Mouse (Mus musculus): ENCODE measurements around the gene Sptbn1.
A peak's percentile ranks its signal among the peaks of the same experiment; 100 is the strongest.

Sptbn1 gene

DNA sequence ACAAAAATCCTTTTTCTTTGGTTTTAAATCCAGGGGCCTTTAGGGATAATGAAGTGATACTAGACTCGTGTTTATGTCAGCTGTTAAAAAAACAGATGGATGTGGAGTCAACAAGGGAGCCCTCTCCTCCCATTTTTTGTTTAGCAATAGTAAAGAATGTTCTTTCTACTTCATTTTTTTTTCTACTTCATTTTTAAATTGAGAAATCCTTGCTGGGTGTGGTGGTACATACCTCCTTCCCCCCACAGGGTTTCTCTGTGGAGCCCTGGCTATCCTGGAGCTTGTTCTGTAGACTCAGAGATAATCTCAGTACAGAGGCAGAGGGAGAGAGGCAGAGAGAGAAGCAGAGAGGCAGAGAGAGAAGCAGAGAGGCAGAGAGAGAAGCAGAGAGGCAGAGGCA, 133.9 kb downstream of the Sptbn1 start:
- no peak for DNase-seq (ENCODE audit: low spot score in 2 of 2)

DNA sequence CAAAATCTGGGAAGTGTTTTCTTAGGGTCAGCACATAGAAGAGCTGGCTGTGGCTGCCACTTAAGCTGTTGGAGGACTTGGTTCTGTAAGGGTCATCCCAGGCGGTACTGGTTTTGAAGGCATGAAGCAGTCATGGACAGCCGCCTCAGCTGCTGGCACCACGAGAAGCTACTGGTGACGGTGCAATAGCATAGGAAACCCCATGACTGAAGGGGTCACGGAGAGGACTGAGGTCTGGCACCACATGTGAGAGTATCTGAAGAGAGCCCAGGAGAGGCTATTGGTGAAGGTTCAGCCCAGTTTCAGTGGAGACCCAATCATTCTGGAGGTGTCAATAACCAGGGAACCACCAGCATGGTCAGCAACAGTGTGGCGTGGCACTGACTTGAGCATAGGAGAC, 135.4 kb downstream of the Sptbn1 start:
- no peak for DNase-seq (ENCODE audit: low spot score in 2 of 2)

DNA sequence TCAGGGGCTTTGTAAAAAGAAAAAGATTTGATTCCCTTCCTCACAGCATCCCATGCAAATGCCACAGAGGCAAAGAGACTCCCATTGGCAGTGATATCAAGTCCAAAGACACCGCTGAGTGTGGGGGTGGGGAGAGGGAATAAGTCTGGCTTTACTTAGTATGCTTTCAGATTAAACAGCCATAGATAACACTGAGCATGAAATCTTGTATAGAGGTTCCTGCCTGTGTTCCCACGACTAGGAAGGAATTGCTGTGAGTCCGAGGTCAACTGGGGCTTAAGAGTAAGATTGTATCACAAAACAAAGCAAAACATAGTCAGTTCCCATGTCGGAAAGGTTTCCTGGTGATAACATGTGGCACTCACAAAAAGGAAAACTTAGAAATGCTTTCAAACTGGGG, 136.3 kb downstream of the Sptbn1 start:
- DNase-seq (ENCODE audit: low spot score in 2 of 2), result no peak

DNA sequence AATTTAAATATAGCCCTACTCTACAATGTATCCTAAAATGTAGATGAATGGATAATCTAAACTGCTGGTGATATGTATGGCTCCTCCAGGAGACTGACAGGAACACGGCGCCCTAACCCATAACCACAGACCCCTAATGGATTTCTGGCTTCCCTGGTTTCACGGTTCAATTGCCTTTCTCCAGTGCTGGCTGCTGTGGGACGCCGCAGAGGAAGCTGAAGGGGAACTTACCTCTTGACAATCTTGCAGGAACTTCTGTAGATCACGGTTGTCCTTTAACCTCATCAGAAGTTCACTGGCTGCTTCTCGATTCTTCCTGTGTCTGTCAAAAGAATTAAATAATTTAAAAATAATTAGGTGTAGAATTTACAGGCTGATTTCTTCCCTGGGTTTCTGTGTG, 138.6 kb downstream of the Sptbn1 start:
- no peak for DNase-seq (ENCODE audit: low spot score in 2 of 2)

DNA sequence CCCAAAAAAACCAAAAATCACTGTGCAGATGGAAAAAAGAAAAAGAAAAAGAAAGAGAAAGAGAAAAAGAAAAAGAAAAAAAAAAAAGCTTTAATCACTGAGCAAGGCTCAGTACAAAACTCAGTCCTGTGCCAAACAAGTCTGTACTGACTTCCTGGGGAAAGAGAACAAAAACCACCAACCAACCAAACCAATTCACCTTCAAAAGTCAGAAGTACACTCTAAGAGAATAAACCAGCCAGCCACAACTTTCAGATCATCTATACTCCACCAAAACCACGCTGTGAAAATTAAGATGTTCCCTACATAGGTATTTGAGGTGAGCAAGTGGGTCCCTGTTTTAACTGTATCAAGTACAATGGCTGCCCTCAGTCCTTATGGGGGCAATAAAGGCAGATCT, 141.1 kb downstream of the Sptbn1 start:
- no peak for DNase-seq (ENCODE audit: low spot score in 2 of 2)

DNA sequence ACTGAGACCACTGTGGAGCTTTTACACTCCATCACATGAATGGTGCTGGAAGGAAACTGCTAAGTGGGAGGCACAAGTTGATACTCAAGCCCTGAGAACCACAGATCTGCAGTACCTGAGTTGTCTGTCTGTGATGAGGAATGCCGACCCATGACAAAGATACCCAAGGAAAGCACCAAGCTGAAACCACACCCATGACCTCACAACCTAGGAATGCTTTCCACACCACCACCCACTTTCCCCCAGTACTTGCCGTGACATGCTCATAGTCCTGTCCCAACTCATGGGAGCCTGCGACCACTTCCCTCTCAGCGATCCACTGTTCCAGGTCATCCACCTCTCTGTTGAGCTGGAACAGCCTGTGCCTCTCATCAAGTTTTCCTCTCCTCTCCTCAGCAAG, 149.9 kb downstream of the Sptbn1 start:
- DNase-seq (ENCODE audit: low spot score in 2 of 2), result no peak

DNA sequence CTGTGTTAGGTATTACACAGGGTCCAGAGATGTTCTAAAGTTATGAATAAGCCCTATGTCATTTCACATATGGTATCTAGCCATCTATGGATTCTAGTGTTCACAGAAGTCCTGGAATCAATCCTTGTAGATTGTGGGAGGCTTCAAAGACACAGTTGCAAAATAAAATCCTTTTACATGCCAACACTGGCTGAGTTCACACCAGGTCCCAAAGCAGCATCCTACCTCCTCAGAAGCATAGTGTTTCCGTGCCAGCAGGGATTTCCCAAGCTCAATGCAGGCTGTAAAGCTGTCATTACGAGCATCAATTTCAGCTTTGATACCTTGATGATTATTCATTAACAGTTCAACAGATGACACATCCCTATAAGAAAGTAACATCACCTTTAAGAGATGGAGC, 154.3 kb downstream of the Sptbn1 start:
- no peak for DNase-seq (ENCODE audit: low spot score in 2 of 2)

DNA sequence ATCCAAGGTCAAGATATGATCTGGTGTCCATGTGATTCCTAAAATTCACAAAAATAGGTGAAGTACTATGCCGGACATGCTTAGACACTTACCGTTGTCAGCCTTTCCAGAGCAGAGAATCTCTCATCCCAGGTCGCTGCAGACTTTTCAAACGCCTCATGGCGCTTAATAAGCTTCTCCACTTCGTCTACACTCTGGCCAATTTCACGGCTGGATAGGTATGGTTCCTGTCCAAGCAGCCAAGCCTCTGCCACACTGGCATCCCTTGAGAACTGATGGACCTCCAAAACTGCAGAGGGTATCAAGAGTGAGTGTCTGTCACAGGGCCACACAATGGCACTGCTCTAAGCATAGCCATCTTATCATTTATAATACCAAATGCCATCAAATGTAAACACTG, 157.3 kb downstream of the Sptbn1 start:
- no peak for DNase-seq (ENCODE audit: low spot score in 2 of 2)

DNA sequence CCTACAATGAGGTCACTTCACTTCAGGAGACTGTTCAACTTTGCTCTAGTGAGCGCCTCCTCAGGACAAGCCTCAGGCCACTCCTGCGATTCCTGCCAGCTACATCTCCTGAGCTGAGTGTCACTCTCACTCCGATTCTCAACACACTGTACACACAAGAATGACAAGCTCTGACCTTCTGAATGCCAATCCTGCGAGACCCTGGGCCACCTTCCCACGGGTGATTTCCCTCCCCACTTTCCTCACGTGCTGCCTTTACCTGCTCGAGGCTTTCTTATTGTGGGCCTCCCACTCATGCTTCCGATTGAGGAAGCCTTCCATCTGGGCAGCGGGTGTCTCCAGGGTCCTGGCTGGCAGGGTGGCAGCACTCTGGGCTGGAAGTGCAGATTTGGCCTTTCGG, 163.8 kb downstream of the Sptbn1 start:
- DNase-seq (ENCODE audit: low spot score in 2 of 2), result no peak

DNA sequence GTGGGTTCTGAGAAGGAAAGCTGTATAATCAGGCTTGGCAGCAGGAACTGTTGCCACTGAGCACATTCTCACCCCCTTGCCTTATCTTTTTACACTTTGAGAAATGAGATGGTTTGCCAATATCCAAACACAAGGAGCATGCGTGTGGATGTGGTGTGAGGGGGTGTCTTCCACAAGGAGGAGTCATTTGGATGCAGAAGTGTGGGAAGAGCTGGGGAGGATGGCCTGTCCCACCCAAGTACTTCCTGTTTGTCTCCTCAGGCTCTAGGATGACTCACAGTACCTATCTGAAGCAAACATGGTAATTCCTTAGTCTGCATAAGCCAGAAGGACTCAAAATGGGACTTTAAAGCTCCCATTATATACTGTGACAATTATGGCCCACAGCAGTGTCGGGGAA, 165.4 kb downstream of the Sptbn1 start:
- peak; percentile 19 to 28 for DNase-seq (ENCODE audit: low spot score in 2 of 2)

DNA sequence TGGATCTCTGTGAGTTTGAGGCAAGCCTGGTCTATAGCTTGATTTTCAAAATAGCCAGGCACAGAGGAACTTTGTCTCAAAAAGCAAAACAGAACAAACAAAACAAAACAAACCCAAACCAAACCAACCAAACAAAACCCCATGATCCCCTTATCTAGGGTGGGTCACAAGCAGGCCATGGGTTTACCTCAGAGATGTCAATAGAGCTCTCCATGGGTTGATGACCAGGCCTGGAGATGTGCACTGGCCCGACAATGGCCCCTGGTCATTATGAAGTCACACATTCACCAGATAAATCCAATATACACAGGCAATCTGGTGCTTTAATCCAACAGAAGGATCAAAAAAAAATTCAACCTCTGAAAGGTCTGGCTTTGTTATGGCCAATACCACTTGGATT, 166.2 kb downstream of the Sptbn1 start:
- no peak for DNase-seq (ENCODE audit: low spot score in 2 of 2)

DNA sequence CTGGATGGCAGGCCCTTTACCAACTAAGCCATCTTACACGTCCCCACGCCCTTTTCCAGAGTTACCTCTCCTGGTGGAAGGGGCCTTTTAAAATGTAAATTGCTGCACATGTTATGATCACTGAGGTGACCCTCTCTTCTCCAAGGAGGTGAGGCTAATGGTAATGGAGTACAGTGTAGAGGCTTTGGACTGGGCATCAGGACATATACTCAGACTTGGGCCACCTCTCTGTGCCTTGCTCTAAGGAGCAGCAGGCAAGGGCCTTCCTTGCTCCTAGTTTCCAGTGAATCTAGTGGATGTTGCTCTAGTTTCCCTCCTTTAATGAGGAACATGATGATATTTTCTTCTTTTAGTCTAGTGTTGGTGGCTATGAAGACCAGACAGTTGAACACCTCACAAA, 166.8 kb downstream of the Sptbn1 start:
- no peak for DNase-seq (ENCODE audit: low spot score in 2 of 2)

DNA sequence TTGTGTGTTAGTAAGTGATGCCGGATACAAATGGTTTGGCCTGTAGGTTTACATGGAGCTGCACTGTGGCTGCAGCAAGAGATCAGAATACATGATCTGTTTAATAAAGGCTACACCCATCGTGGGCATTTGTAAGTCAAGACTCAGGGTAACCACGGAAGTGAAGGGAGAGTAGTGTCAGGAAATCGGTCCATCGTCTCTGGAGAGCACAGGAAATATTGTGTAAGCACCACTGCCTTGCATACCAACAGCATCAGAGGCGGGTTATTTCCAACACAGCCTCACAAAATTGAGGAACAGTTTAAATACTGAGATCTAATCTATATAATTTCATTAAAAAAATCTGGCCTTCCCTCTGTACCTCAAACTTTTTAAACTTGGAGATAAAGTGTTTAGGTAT, 168.1 kb downstream of the Sptbn1 start:
- DNase-seq (ENCODE audit: low spot score in 2 of 2), result no peak

DNA sequence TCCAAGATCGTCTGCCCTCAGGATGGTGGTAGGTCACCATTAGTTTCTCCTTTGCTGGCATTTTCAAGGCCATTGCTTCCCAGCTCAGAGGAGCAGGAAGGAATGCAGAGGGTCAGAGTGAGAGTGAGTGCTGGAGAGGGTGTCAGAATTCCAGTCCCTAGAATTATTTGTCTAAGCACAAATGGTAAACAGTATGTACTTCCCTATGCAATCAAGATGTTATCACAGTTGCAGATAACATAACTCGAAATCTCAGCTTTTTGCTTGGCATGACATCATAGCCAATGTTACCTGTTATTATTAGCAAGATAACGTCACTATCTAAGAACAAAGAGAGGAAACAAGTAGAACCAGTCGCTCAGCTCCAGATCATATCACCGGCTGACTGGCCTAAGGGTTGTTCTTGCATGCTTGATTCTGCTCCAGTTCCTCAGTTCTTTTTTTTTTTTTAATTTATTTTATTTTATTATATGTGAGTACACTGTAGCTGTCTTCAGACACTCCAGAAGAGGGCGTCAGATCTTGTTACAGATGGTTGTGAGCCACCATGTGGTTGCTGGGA, 172.7 kb downstream of the Sptbn1 start:
- no peak for DNase-seq (ENCODE audit: low spot score in 2 of 2)

DNA sequence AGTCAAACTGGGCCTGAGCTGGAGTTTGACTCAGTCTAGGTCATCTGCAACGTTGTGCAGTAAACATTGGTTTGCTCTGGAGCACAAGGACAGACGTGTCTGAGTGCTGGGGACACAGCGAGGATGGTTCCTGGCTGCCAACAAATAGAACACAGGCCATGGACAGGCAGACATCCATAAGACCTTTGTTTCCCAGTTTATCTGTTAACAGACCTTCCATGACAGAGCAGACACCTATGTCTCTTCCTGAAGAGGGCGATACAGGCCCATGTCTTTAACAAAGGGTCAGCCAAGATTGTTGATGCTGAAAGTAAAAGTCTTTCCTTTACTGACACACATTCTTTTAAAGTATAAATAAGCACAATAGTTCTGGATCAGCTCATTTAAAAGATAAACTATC, 176.1 kb downstream of the Sptbn1 start:
- peak in 1 of 2 experiments; percentile 21 for DNase-seq (ENCODE audit: low spot score in 2 of 2)

DNA sequence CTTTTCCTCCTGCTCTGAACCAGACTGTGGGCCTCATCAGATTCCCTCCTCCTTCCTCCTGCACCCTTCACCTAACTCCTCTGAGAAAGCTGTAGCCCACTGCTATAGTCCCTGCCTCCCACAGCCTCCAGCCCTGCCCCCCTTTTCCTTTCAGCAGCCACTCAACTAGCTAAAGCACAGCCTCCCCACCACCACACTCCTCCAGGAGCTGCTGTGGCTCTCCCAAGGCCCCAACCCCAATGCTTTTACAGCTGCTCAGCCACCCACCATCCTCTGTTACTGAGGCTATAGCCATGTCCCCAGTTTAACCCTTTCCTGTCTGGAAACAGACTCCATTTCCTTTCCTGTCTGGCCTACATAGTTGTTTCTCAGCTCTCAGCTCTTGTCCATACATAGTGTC, 182.9 kb downstream of the Sptbn1 start:
- no peak for DNase-seq (ENCODE audit: low spot score in 2 of 2)

DNA sequence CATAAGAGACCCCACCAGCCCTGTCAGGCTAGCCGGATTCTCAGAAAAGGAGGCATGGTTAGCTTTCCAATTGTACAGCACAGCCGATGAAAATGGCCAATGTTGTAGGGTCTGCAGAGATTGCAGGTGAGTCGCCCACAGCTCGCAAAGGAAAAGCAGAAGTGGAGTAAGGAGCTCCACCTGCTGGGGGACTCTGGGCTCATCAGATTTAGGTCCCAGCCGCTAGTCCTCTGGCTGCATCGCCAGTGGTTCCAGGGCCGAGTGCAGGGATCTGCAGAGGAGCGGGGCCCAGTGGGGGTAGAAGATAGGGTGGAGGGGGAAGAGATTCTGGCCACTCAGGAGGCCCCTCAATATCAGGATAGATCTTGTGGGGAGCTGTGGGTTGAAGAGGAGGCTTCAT, 210.7 kb downstream of the Sptbn1 start:
- no peak for DNase-seq (ENCODE audit: low spot score in 2 of 2)

Data from heart, adult 9 months (tissue).